Mouse (Mus musculus) bone marrow, adult 2 months (tissue): ENCODE data around the gene Carmil1. TPM values are rescaled to one million over a fixed set of nuclear protein-coding genes. Genes with fewer than 3 reads are reported as not detected.

Experiments
- H3K27ac ChIP-seq: fragments of 200-500 bp; 2 replicates; pipeline ENCODE4 v1.5.1; 2012; ENCODE audit warnings: low read depth, mild to moderate bottlenecking, control low read depth, inconsistent platforms, low read length; ENCODE audit not compliant: control insufficient read depth, poor library complexity, insufficient read depth
- H3K4me1 ChIP-seq: fragments of 200-500 bp; 2 replicates; pipeline ENCODE4 v1.6.1; 2011; ENCODE audit warnings: low read length; ENCODE audit not compliant: control insufficient read depth, insufficient read depth
- H3K4me3 ChIP-seq: fragments of 200-500 bp; replicated peaks from 2 replicates; pipeline ENCODE3; 2011; ENCODE audit warnings: mild to moderate bottlenecking, low read depth, low read length, control low read depth; ENCODE audit not compliant: control insufficient read depth
- CTCF ChIP-seq: fragments of 200-500 bp; IDR thresholded peaks from 2 replicates; pipeline ENCODE4 v1.5.1; 2011; ENCODE audit warnings: low read length, control low read depth; ENCODE audit not compliant: control insufficient read depth, insufficient read depth
- POLR2A ChIP-seq: fragments of 200-500 bp; IDR thresholded peaks from 2 replicates; pipeline ENCODE4 v1.6.1; 2011; ENCODE audit warnings: low read depth, mild to moderate bottlenecking, control low read depth, low read length, borderline replicate concordance; ENCODE audit not compliant: control insufficient read depth
- WGBS: fragments of 180-500 bp; shearing (Covaris S2); methylation state at CpG from one replicate; pipeline ENCODE4 v1.1.7; 2018; 5-methylcytosine and 5-hydroxymethylcytosine counted together
- polyA plus RNA-seq: library from polyadenylated mRNA; stranded (reverse); fragments of >200 nt; gene quantifications from 2 replicates; pipeline ENCODE4 v1.2.4, GENCODE M21; 2011; ENCODE audit warnings: low replicate concordance; ENCODE audit not compliant: missing spikeins, insufficient read depth, insufficient read length

Gene Carmil1
- polyA plus RNA-seq, 1 experiment = 9.8 TPM

DNA sequence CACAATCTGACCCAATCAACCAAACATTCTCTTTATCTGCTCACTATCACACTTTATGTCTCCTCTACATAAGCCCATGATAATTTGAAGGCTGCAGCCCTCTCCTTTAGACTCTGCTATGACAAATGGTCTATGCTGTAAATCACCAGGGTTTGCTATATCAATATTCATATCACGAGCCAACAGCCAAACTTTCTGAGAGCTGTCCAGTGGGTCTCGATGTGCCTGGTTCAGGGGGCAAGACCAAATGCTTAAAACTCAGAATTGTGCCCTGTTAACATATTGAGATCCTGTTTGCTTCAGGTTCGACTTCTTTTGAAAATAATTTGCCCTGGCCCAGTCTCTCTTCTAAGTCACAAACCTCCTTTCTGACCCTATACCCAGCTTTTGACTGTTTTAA, 147.7 kb downstream of the Carmil1 start:
- no peak overlapping the region for H3K4me3 ChIP-seq
- 73% methylated on average over 3 of the region's 3 CpGs for WGBS
- no peaks in the 10 kb centered on the region for H3K4me1 ChIP-seq
- TF ChIP-seq CTCF = no peak
- TF ChIP-seq POLR2A = no peak
- H3K27ac ChIP-seq = no peak overlapping the region

DNA sequence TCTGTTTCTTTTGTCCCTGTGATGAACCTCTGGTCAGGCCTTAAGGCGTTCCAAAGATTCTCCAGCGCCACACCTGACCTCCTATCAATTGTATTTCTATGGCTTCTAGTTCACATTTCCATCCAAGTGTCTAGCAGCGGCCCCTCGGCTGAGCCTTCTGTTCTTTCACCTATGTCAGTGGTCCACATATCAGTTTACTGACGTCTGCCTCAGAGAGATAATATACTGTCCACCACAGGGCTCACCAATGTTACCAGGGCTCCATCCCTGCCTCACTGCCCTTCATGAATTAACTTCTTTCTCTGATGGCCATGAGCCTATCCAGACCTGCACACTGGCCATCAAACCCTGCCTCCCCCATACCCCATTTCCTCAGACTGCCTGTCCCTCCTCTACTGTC, 149.3 kb downstream of the Carmil1 start:
- WGBS = 82% methylated on average over 5 of the region's 5 CpGs
- no peak overlapping the region for H3K4me3 ChIP-seq
- no peaks in the 10 kb centered on the region for H3K4me1 ChIP-seq
- TF ChIP-seq CTCF = no peak
- TF ChIP-seq POLR2A = no peak
- no peak overlapping the region for H3K27ac ChIP-seq

DNA sequence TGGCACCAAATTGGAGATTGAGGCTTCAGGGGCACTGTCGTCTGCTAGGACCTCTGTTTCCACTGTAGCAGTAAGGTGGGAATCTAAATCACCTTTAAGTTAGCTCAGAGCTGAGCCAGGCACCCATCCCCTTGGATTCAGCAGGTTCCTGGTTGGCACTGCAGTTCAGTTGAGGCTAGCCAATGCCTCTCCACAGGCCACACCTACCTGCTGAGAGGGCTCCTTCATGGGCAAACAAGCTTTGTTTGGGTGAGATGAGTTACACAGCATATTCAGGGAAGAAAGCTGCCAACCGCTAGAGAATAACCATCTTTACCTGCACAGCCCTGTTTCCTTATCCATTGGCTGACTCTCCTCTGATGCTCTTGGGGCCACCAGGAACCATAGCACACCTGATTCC, 149.9 kb downstream of the Carmil1 start:
- TF ChIP-seq POLR2A (no peak), CTCF (no peak)

DNA sequence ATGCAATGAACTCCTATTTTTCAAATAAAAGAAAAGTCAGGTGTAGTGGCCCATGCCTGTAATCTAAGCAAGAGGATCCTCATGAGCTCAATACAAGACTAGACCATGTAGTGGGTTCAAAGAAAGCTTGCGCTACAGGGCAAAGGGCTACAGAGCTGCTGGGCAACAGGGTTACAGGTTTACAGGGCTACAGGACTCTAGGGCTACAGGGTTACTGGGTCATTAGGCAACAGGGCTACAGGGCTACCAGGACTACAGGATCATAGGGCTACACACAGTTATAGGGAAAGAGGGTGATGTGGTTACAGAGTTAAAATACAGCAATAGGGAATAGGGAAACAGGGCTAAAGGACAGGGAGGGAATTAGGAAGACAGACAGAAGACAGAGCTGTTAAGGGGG, 151.9 kb downstream of the Carmil1 start:
- Histone ChIP-seq H3K27ac (no peak overlapping the region), H3K4me3 (no peak overlapping the region), H3K4me1 (no peaks in the 10 kb centered on the region)
- 89% methylated on average over 1 of the region's 1 CpGs for WGBS
- no peak for TF ChIP-seq CTCF
- no peak for TF ChIP-seq POLR2A

More for the DNA sequence above, 149.9 kb downstream of the Carmil1 start:
- H3K4me1 ChIP-seq = no peaks in the 10 kb centered on the region
- no peak overlapping the region for H3K27ac ChIP-seq
- no peak overlapping the region for H3K4me3 ChIP-seq
- 88% methylated on average over 2 of the region's 2 CpGs for WGBS

DNA sequence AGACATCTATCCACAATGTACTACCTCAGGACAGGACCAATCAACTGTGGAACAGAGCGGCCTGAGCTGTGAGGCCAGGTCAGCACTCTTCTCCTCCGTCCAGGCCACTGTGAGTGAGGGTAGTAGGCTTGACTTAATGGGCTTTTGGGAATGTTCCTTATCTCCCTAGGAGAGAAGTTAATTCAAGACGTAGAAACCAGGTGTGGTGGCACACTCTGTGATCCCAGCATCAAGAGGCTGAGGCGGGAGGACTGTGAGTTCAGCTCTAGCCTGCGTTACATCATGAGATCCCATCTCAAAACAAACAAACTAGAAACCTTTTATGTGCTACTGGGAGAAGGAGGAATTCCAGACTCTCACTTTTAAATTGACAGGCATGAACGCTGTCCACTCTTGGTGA, 154.7 kb downstream of the Carmil1 start:
- TF ChIP-seq POLR2A (no peak), CTCF (no peak)
- Histone ChIP-seq H3K4me3 (no peak overlapping the region), H3K27ac (no peak overlapping the region), H3K4me1 (no peaks in the 10 kb centered on the region)
- 82% methylated on average over 6 of the region's 6 CpGs for WGBS

DNA sequence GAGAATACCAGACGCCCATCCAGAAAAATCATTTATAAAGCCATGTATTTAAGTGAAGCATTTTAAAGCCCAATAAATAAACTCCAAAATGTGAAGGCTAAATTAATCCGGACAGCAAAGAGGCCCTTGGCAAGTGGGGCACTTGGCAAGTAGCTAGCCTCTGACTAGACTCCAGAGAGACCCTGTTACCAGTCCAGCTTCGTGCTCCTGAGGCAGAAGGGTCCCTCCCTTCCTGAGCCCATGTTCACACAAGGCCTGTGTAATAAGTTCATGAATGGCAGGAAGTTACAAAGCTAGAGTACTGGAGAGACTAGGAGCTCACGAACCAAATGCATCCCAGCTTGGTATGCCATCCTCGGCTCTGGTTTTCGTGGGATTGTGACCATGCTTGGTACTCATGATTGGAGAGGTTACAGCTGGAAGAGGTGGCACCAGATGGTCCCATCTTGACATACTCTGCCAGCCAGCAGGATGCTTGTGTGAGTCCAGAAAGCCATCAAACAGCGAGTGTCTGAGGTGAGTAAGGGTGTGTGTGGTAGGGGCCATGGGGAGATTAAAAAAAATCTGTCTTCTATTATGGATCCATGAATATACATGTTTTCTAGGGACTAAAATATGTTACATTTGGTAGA, 163.3 kb downstream of the Carmil1 start:
- H3K27ac ChIP-seq = no peak overlapping the region
- H3K4me1 ChIP-seq = no peaks in the 10 kb centered on the region; the same call in 1 of the 2 replicates
- TF ChIP-seq POLR2A (no peak), CTCF (no peak)
- no peak overlapping the region for H3K4me3 ChIP-seq
- 74% methylated on average over 7 of the region's 7 CpGs for WGBS

DNA sequence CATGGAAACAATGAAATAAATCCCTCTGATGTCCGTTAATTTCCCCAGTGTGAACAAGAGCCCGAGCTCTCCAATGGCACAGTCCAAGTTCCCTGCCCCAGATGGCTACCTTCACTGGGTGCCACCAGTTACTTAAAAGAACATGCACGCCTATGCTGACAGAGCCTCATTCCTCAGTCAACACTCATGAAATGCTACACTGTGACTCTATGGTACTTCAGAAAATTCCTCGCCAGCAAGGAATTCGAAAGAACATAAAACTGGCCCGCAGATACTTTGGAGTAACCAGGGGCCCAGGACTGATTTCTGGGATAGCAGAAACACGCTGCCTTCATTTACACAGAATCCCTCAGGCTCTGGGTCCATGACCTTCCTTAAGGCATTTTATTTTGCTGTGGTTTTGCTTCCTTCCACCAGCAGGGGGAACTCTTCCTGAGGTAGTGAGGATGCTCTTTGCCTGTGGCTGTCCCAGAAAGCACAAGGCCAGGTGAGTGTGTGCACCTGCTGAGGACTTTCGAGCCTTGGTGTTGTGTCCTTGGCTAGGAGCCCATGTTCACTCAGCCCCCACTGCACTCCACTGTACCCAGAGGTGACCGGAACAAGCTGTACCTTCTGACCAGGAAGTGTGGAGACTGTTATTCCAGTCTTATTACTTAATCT, 167.8 kb downstream of the Carmil1 start:
- no peak overlapping the region for H3K4me3 ChIP-seq
- TF ChIP-seq POLR2A (no peak), CTCF (peak; percentile 75)
- 70% methylated on average over 9 of the region's 9 CpGs for WGBS
- no peak overlapping the region for H3K27ac ChIP-seq
- H3K4me1 ChIP-seq = no peaks in the 10 kb centered on the region; the same call in 1 of the 2 replicates

DNA sequence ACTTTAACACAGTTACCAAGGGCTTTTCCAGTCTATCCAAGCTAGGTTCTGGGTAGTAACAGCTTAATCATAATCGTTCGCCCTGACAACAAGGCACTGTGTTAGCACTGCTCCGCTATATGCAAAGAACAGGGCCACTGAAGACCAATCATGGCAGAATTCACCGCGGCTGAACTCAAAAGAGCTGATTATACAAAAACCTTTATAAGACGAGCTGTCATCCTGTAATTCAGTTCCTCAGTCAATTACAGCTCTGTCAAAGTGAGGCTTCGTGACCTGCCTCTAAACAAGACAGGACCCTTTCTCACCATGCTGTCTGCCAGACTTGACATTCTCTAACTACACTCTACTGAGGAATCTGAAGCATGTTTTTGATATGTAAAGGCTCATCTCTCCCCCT, 170.3 kb downstream of the Carmil1 start:
- no peaks in the 10 kb centered on the region; the same call in 1 of the 2 replicates for H3K4me1 ChIP-seq
- TF ChIP-seq POLR2A = no peak
- TF ChIP-seq CTCF = no peak
- no peak overlapping the region for H3K4me3 ChIP-seq
- H3K27ac ChIP-seq = no peak overlapping the region
- 77% methylated on average over 7 of the region's 7 CpGs for WGBS

DNA sequence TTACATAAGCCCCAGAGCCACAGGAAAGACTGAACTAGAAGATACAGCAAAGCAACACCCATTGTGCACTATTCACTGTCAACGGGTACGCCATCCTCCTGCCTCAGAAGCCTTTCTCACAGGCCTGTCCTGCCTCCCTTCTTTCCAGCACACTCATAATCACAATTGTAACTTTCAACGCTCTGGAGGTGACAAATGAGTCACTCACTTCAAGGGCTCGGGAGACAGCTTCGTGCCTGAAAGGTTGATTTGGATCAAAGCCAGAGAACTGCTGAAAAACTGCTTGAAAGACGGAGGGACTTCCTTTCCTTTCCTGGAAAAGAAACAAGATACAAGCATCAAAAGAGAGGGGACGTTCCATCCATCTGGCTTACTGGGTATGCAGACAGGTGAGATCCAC, 172.3 kb downstream of the Carmil1 start:
- 52% methylated on average over 7 of the region's 7 CpGs for WGBS

More for the DNA sequence above, 172.3 kb downstream of the Carmil1 start:
- TF ChIP-seq POLR2A (no peak), CTCF (no peak)
- H3K4me3 ChIP-seq = no peak overlapping the region
- no peak overlapping the region for H3K27ac ChIP-seq
- no peaks in the 10 kb centered on the region for H3K4me1 ChIP-seq
